Mouse (Mus musculus) bone marrow macrophage, adult 2 months (primary cell): ENCODE results near the gene Skiv2l.

Experiments used
- CTCF ChIP-seq: IDR thresholded peaks from 2 replicates; pipeline ENCODE4 v1.5.1; 2012; ENCODE audit warnings: low read depth, mild to moderate bottlenecking, low read length, moderate library complexity
- POLR2A ChIP-seq: IDR thresholded peaks from 2 replicates; pipeline ENCODE4 v1.6.1; 2012; ENCODE audit warnings: mild to moderate bottlenecking, low read depth, low read length, borderline replicate concordance

GRCm38 (mm10) chr17:34894801-34895530 is 45.0 kb upstream of the Skiv2l start:
- TF ChIP-seq CTCF (no peak), POLR2A (no peak)
